Mouse (Mus musculus) intestine, postnatal 0 days (tissue): ENCODE data around the gene Vkorc1l1. TPM values are rescaled to one million over a fixed set of nuclear protein-coding genes. Genes with fewer than 3 reads are reported as not detected.
A peak's percentile ranks its signal among the peaks of the same experiment; 100 is the strongest.

Source experiments
- ATAC-seq: fragments of 200-750 bp; cut with Nextera tagmentation; 2 replicates; pipeline ENCODE4 v1.8.0; 2017; ENCODE audit warnings: mild to moderate bottlenecking, moderate TSS enrichment, moderate library complexity
- H3K27ac ChIP-seq: fragments of 300-500 bp; sonication (generic); 2 replicates; pipeline ENCODE4 v1.5.1; 2014; ENCODE audit warnings: mild to moderate bottlenecking, low read depth, low read length, moderate library complexity
- H3K27me3 ChIP-seq: fragments of 300-500 bp; sonication (generic); replicated peaks from 2 replicates; pipeline ENCODE4 v1.6.1; 2014; ENCODE audit warnings: low read length, mixed read lengths; ENCODE audit not compliant: control insufficient read depth, insufficient read depth
- H3K36me3 ChIP-seq: fragments of 300-500 bp; sonication (generic); 2 replicates; pipeline ENCODE4 v1.6.1; 2014; ENCODE audit warnings: mild to moderate bottlenecking, moderate library complexity; ENCODE audit not compliant: control insufficient read depth, insufficient read depth
- H3K4me1 ChIP-seq: fragments of 300-500 bp; sonication (generic); replicated peaks from 2 replicates; pipeline ENCODE4 v1.6.1; 2014; ENCODE audit warnings: antibody characterized with exemption, low read length, mixed read lengths; ENCODE audit not compliant: control insufficient read depth, insufficient read depth
- H3K4me2 ChIP-seq: fragments of 300-500 bp; sonication (generic); replicated peaks from 2 replicates; pipeline ENCODE4 v1.6.1; 2014; ENCODE audit warnings: low read depth, mild to moderate bottlenecking, moderate library complexity
- H3K4me3 ChIP-seq: fragments of 300-500 bp; sonication (generic); 2 replicates; pipeline ENCODE4 v1.5.1; 2014; ENCODE audit warnings: low read depth, low read length
- H3K9ac ChIP-seq: fragments of 300-500 bp; sonication (generic); 2 replicates; pipeline ENCODE4 v1.6.1; 2014; ENCODE audit warnings: mild to moderate bottlenecking, low read depth, low read length
- H3K9me3 ChIP-seq: fragments of 300-500 bp; sonication (generic); 2 replicates; pipeline ENCODE4 v1.6.1; 2016; ENCODE audit warnings: mixed run types; ENCODE audit not compliant: control insufficient read depth
- CTCF ChIP-seq: sonication (generic); IDR thresholded peaks from 2 replicates; pipeline ENCODE4 v1.5.1; 2016; ENCODE audit warnings: low read depth, mild to moderate bottlenecking, control low read depth, antibody characterized with exemption, moderate library complexity
- WGBS: fragments of 180-500 bp; shearing (Covaris S2); extraction: QIAGEN DNeasy Blood & Tissue Kit; methylation state at CpG from one replicate; pipeline ENCODE4 v1.1.7; 2014; 5-methylcytosine and 5-hydroxymethylcytosine counted together
- polyA plus RNA-seq: library from polyadenylated mRNA; unstranded; fragments of >200 nt; fragmentation: Nextera tagmentation; extraction: Ambion mirVana; gene quantifications from 2 replicates; pipeline ENCODE4 v1.2.1, GENCODE M21; 2015

Vkorc1l1 gene
- polyA plus RNA-seq, 1 experiment from 2014 or later = 92.1 TPM

GRCm38 (mm10) chr5:129921972-129922371 lies 19.8 kb upstream of the Vkorc1l1 start:
- Histone ChIP-seq H3K27me3 (no peaks in the 10 kb centered on the region), H3K9ac (no peak overlapping the region), H3K27ac (no peak overlapping the region), H3K36me3 (no peaks in the 10 kb centered on the region), H3K4me3 (no peak overlapping the region), H3K9me3 (no peaks in the 10 kb centered on the region), H3K4me1 (no peaks in the 10 kb centered on the region), H3K4me2 (no peak overlapping the region)
- WGBS = 94% methylated on average over 4 of the region's 4 CpGs
- TF ChIP-seq CTCF = 0 out of 2 replicates have a peak, but pooled peaks have one; percentile 11
- no peak for ATAC-seq

- Histone ChIP-seq H3K27ac (peak overlapping the region; percentile 66), H3K36me3 (no peaks in the 10 kb centered on the region), H3K9me3 (no peaks in the 10 kb centered on the region), H3K27me3 (no peaks in the 10 kb centered on the region), H3K4me1 (no peaks in the 10 kb centered on the region), H3K9ac (no peak overlapping the region), H3K4me2 (no peak overlapping the region), H3K4me3 (no peak overlapping the region)
- no peak for TF ChIP-seq CTCF
- peak; percentile 92 for ATAC-seq
- WGBS = 52% methylated on average over 8 of the region's 8 CpGs
Observed at GRCm38 (mm10) chr5:129924820-129925452, 16.8 kb upstream of the Vkorc1l1 start.

GRCm38 (mm10) chr5:129925933-129926332 lies 15.8 kb upstream of the Vkorc1l1 start:
- no peak overlapping the region for H3K9ac ChIP-seq
- no peak overlapping the region for H3K4me3 ChIP-seq
- H3K27me3 ChIP-seq = no peaks in the 10 kb centered on the region
- no peaks in the 10 kb centered on the region for H3K9me3 ChIP-seq
- WGBS = 43% methylated on average over 5 of the region's 5 CpGs
- H3K27ac ChIP-seq = peak overlapping the region; percentile 70
- no peak for ATAC-seq
- H3K36me3 ChIP-seq = no peaks in the 10 kb centered on the region
- no peaks in the 10 kb centered on the region for H3K4me1 ChIP-seq
- no peak for TF ChIP-seq CTCF
- H3K4me2 ChIP-seq = no peak overlapping the region

GRCm38 (mm10) chr5:129929924-129930855 lies 11.6 kb upstream of the Vkorc1l1 start:
- Histone ChIP-seq H3K27ac (no peak overlapping the region; the same call in 1 of the 2 replicates), H3K27me3 (no peaks in the 10 kb centered on the region), H3K4me2 (no peak overlapping the region), H3K4me3 (no peak overlapping the region), H3K4me1 (no peaks in the 10 kb centered on the region), H3K9ac (no peak overlapping the region), H3K36me3 (no peaks in the 10 kb centered on the region), H3K9me3 (no peaks in the 10 kb centered on the region)
- WGBS = 40% methylated on average over 9 of the region's 9 CpGs
- TF ChIP-seq CTCF = no peak
- ATAC-seq = peak; percentile 5; the same call in 1 of the 2 replicates

GRCm38 (mm10) chr5:129936941-129937340 lies 4.8 kb upstream of the Vkorc1l1 start:
- Histone ChIP-seq H3K4me2 (no peak overlapping the region), H3K9me3 (no peaks in the 10 kb centered on the region), H3K4me1 (no peaks in the 10 kb centered on the region), H3K4me3 (no peak overlapping the region), H3K27me3 (no peaks in the 10 kb centered on the region), H3K27ac (no peak overlapping the region), H3K9ac (no peak overlapping the region), H3K36me3 (no peaks in the 10 kb centered on the region)
- no peak for ATAC-seq
- 58% methylated on average over 4 of the region's 4 CpGs for WGBS
- no peak for TF ChIP-seq CTCF

GRCm38 (mm10) chr5:129940281-129940680 lies 1.5 kb upstream of the Vkorc1l1 start:
- Histone ChIP-seq H3K4me2 (no peak overlapping the region; the same call in 1 of the 2 replicates), H3K4me3 (no peak overlapping the region), H3K27ac (no peak overlapping the region), H3K4me1 (no peaks in the 10 kb centered on the region), H3K27me3 (no peaks in the 10 kb centered on the region), H3K36me3 (0 out of 2 replicates have a peak, but pooled peaks cover 3% of the 10 kb centered on the region), H3K9ac (no peak overlapping the region), H3K9me3 (no peaks in the 10 kb centered on the region)
- TF ChIP-seq CTCF = no peak
- WGBS = 59% methylated on average over 2 of the region's 2 CpGs
- ATAC-seq = no peak
